Mouse (Mus musculus) kidney, postnatal 0 days (tissue): ENCODE data around the gene B020004J07Rik. TPM values are rescaled to one million over a fixed set of nuclear protein-coding genes. Genes with fewer than 3 reads are reported as not detected.

Experiments used
- ATAC-seq: fragments of 200-750 bp; cut with Nextera tagmentation; replicated peaks from 2 replicates; pipeline ENCODE4 v1.8.0; 2017; ENCODE audit warnings: low read depth, moderate number of reproducible peaks, moderate TSS enrichment, moderate library complexity; ENCODE audit not compliant: low FRiP score
- DNase-seq: peaks from one replicate; pipeline ENCODE4 v3.0.0-alpha.2; 2016; ENCODE audit warnings: low spot score
- H3K27ac ChIP-seq: fragments of 300-500 bp; sonication (generic); 2 replicates; pipeline ENCODE4 v1.5.1; 2014; ENCODE audit warnings: mild to moderate bottlenecking
- H3K27me3 ChIP-seq: fragments of 300-500 bp; sonication (generic); 2 replicates; pipeline ENCODE4 v1.6.1; 2014; ENCODE audit warnings: low read length, mixed read lengths; ENCODE audit not compliant: insufficient read depth
- H3K36me3 ChIP-seq: fragments of 300-500 bp; sonication (generic); 2 replicates; pipeline ENCODE4 v1.6.1; 2014; ENCODE audit warnings: low read length, mixed read lengths; ENCODE audit not compliant: insufficient read depth
- H3K4me1 ChIP-seq: fragments of 300-500 bp; sonication (generic); replicated peaks from 2 replicates; pipeline ENCODE4 v1.6.1; 2014; ENCODE audit warnings: antibody characterized with exemption, low read length, mixed read lengths; ENCODE audit not compliant: insufficient read depth
- H3K4me2 ChIP-seq: fragments of 300-500 bp; sonication (generic); 2 replicates; pipeline ENCODE4 v1.6.1; 2014; ENCODE audit warnings: mild to moderate bottlenecking, low read length, moderate library complexity, mixed read lengths
- H3K4me3 ChIP-seq: fragments of 300-500 bp; sonication (generic); replicated peaks from 2 replicates; pipeline ENCODE4 v1.5.1; 2014; ENCODE audit warnings: low read depth, low read length
- H3K9ac ChIP-seq: fragments of 300-500 bp; sonication (generic); 2 replicates; pipeline ENCODE4 v1.6.1; 2014; ENCODE audit warnings: low read depth, low read length
- H3K9me3 ChIP-seq: fragments of 300-500 bp; sonication (generic); replicated peaks from 2 replicates; pipeline ENCODE4 v1.6.1; 2016; ENCODE audit warnings: low read length, inconsistent platforms, mixed read lengths
- CTCF ChIP-seq: IDR thresholded peaks from 2 replicates; pipeline ENCODE4 v1.5.1; 2016; ENCODE audit warnings: antibody characterized with exemption, low read depth, mild to moderate bottlenecking, moderate library complexity
- WGBS: fragments of 180-500 bp; shearing (Covaris S2); extraction: QIAGEN DNeasy Blood & Tissue Kit; methylation state at CpG from one replicate; pipeline ENCODE4 v1.1.7; 2014; 5-methylcytosine and 5-hydroxymethylcytosine counted together
- polyA plus RNA-seq: library from polyadenylated mRNA; unstranded; fragments of >200 nt; fragmentation: Nextera tagmentation; extraction: Ambion mirVana; gene quantifications from 2 replicates; pipeline ENCODE4 v1.2.1, GENCODE M21; 2015

B020004J07Rik gene
- polyA plus RNA-seq, 1 experiment from 2014 or later = not detected

DNA sequence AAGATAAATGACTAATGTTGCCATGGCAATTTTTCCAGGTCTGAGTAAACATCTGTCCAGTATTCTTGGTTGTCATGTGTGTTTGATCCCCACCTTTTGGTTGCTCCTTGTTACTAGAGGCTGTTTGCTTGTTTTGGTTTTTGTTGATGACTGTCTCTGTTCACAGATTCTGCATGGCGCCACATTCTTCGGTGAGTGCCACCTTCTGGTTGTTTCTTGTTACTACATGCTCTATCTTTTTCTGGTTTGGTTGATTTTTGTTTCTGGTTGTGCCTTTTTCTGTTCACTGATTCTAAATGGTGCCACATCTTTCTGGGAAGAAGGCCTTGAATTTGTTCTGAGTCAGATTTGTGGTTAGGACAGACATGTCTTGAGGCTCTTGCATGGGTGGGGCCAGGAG is 7.1 kb upstream of the B020004J07Rik start:
- H3K4me3 ChIP-seq = no peak overlapping the region
- H3K27me3 ChIP-seq = no peaks in the 10 kb centered on the region
- H3K4me1 ChIP-seq = no peaks in the 10 kb centered on the region
- ATAC-seq (no peak), DNase-seq (no peak)
- peak; percentile 13; the same call in 1 of the 2 replicates for TF ChIP-seq CTCF
- no peak overlapping the region for H3K4me2 ChIP-seq
- no peak overlapping the region for H3K27ac ChIP-seq
- WGBS = 71% methylated on average over 2 of the region's 2 CpGs
- no peak overlapping the region for H3K9ac ChIP-seq
- peaks cover 6% of the 10 kb centered on the region; the same call in 1 of the 2 replicates for H3K9me3 ChIP-seq
- H3K36me3 ChIP-seq = no peaks in the 10 kb centered on the region

Other genes starting within 250 kb of the B020004J07Rik start
- 113 and 117 TPM in 2 replicates for gene Leprot, start 196.3 kb downstream of the B020004J07Rik start, polyA plus RNA-seq
- 7.2 and 7.6 TPM in 2 replicates for gene Lepr, start 126.6 kb downstream of the B020004J07Rik start, polyA plus RNA-seq
- not detected in 2 replicates for gene C130073F10Rik, start 49.8 kb upstream of the B020004J07Rik start, polyA plus RNA-seq
- gene Gm12800, start 65.1 kb upstream of the B020004J07Rik start, polyA plus RNA-seq = not detected in 2 replicates
- not detected in 2 replicates for gene Gm12794, start 96.4 kb upstream of the B020004J07Rik start, polyA plus RNA-seq
- not detected in 2 replicates for gene Gm12790, start 137.0 kb upstream of the B020004J07Rik start, polyA plus RNA-seq
- gene Gm12789, start 142.6 kb upstream of the B020004J07Rik start, polyA plus RNA-seq = not detected in 2 replicates
- gene Pde4b, start 243.5 kb upstream of the B020004J07Rik start, polyA plus RNA-seq = 11.9 TPM in 2 replicates